Mouse (Mus musculus) lung, postnatal 4 days (tissue): ENCODE measurements around the gene Pramef8.
"Not testable (repeated sequence)": the region's sequence is repeated elsewhere in the genome, so short reads cannot be mapped to it uniquely, and the experiment has no call there.

ENCODE experiments used
- DNase-seq, 2 experiments: peaks; one replicate each; pipeline ENCODE4 v3.0.0; 2021

The Pramef8 gene

DNA sequence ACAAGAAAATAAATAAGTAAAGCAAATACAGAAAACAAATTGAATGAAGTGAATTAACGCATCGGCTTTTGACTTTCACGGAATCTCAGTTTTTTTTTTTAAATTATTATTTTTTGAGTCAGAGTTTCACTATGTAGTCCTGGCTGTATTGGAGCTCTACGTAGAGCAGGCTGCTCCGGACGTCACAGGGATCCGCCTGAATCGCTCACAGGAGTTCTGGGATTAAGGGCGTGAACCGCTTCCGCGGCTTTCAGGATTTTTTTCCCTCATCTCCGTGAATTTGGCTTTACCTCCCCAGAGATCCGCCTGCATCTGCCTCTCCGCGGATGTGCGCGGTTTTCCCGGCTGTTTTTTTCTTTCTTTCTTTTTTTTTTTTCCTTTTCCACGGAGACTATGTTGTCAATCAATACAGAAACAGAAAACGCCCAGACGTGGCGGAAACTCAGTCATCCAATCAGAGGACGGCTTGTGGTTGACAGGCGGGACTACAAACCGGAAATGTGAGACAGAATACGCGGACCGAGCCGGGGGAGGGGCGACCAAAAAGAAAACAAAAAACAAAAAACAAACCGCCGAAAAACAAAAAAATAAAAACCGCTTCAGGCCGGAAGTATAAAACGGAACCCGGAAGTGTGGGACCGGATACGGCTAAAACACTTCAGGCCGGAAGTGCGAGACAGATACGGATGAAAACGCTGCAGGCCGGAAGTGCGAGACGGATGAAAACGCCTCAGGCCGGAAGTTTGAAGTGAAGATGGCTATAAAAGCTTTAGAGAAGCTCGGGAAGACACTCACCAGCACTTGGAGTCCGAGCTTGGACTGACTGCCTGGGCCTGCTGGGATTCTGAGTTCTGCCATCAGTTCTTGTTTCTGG, at the start of gene Pramef8:
Gene Pramef8 (plus strand): TSS at position 208 of the 874 bp plus-strand sequence.
- peak; percentile 91 to 93 for DNase-seq

DNA sequence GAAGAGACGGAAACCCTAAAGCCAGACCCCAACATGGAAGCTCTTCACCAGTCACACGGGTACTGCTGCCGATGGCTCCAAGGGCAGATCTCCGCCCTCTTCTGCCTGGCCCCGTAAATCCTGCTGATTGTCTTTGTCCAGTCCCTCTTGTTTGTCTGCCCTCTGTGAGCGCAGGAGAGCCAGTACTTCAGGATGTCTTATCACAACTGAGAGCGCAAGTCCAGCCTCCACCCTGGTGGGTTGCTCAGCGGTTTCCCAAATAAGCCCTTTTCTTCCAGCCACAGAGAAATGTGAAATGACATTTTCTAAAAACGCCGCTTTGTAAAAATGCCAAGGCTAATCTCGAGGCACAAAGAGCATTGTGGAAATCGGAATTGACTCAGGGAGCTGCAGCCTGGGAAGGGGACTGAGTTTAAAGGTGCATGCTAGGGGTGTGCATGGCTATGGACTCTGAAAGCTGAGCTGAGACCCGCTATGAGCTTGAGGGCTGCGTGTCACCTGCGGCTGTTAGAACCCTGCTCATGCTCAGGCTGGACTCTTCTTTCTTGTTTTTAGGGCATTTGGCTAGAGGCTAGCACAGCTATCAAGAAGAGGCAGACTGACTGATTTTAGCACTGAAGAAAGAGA, 45.7 kb upstream of the Pramef8 start:
- DNase-seq: no peak

- no peak for DNase-seq
Observed at GRCm38 (mm10) chr4:143379480-143379879, 32.7 kb upstream of the Pramef8 start.

- DNase-seq: no peak
Observed at GRCm38 (mm10) chr4:143379931-143380715, 32.1 kb upstream of the Pramef8 start.

GRCm38 (mm10) chr4:143380716-143381004, 31.6 kb upstream of the Pramef8 start:
- DNase-seq: peak in 1 of 2 experiments; percentile 27

DNA sequence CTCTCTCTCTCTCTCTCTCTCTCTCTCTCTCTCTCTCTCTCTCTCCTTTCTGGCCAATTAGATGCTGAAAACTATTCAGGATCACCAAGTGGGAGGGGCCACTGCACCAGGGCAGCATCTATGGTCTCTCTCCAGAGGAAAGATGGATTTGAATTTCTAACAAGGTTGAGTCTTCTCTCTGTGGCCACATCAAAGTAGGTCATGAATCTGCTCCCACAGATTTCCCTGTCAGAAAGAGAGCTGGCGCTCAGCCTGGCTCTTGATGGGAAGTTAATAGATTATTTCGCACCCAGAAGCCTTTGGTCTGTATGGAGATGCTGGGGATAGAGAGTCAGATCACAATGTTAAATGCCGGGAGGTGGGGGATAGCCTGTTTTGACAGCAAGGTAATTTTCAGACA, 30.1 kb upstream of the Pramef8 start:
- DNase-seq: no peak

- DNase-seq: no peak
Observed at GRCm38 (mm10) chr4:143383646-143384045, 28.6 kb upstream of the Pramef8 start.

DNA sequence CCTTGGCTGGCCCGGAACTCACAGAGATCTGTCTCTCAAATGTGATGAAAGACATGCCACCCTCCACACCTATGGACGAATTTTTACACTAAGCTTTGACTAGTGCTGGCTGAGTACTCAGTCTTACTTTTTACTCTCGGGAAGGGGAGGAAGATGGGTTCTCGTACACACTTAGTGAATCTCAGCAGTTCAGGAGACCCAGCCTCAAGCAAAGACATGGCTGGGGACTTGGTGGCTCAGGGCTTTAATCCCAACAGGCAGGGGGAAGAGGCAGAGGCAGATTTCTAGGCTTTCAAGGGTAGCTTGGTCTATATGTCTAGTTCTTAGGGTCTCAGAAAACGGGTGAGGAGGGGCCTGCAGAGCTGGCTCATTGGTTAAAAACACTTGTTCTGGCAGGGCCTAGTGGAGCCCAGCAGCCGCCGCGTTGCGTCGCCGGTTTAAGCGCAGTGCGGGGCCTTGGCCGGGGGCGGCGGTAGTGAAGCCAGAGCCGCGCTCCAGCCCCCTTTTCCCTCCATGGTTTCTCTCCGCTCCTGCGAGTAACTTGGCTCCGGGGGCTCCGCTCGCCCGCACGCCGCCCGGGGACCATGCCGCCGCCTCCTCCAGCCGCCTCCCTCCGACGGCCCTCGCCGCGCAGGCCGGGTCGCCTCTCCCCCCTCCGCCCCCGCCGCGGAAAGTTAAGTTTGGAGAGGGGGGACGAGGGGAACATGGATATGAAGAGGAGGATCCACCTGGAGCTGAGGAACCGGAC, 23.1 kb upstream of the Pramef8 start:
- peak; percentile 51 to 55 for DNase-seq

DNA sequence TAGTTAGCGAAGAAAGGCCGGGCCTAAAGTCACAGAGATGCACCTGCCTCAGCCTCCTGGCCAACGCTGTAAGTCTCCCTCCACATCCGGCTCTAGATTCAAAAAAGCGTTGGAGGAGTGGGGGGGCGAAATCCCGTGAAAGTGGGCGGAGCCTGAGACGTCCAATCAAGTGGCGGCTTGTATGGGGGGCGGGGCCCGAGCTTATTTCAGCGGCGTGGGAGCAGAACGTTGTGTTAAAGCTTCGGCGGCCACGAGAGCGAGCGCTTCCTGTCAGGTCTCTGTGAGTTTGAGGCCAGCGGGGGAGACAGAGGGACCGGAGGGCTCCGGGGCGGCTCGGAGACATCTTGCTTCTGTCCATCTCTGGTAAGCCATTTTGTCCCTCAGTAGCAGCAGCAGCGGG, 18.0 kb upstream of the Pramef8 start, which contains the start of gene Pramel1:
Gene Pramel1 (plus strand): TSS at position 248 of the 400 bp plus-strand sequence.
- DNase-seq: no peak

DNA sequence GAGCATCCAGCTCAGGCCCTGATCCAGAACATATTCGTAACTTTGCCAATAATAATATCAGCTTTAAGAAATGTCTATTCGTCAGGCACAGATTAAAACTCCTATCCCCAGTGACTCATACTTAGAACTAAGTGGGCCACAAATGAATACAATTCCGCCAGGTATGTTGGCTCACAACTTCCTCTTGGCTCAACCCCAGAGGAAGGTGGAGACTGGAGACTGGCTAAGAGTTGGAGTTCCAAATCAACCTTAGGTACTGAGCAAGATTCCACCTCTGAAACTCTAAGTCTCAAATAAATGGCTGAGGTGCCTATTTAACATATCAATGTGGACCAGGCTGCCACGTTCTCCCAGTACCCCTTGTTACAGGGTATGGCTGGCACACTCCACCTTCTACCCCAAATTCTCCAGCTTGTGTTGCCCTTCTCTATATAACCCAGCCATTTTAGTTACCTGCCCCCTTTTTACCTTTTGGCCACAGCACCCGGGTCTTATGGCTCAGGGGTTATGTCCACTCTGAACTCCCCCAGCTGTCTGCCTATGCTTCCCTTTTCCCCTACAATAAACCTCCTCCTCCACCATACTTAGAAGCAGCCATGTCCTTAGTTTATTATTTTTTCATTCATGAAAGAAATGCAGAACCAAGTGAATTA, 534 bp upstream of the Pramef8 start:
- DNase-seq: peak in 1 of 2 experiments; percentile 11

- DNase-seq: no peak
Observed at GRCm38 (mm10) chr4:143413621-143414020, 1.4 kb downstream of the Pramef8 start.

DNA sequence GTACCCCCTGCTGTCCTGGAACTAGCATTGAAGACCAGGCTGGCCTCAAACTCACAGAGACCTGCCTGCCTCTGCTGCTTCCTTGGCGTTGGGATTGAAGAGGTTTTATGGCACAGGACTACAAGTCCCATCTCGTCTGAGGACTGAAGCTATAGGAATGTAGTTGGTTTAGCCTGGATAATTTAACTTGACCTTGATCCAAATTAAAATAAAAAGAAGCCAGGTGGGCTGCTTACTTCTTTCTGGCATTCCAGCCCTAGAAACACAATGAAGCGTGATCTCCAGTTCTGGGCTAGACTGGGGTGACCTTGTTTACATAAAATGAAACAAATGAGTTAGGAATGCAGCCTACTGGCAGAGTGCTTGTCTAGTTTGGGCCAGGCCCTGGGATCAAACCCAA, 1.9 kb downstream of the Pramef8 start:
- DNase-seq: no peak

- DNase-seq: not testable (repeated sequence)
Observed at GRCm38 (mm10) chr4:143426770-143427169, 14.5 kb downstream of the Pramef8 start.

- DNase-seq: no peak
Observed at GRCm38 (mm10) chr4:143450224-143450623, 38.0 kb downstream of the Pramef8 start, which contains the start of gene Oog4. Oog4 (minus strand) TSS chr4:143450324.
